Mouse (Mus musculus) inflammation-experienced regulatory T-cells (primary cell): ENCODE data around the gene Eef1e1. TPM values are rescaled to one million over a fixed set of nuclear protein-coding genes. Genes with fewer than 3 reads are reported as not detected.

Experiments
- polyA plus RNA-seq, 2 experiments: library from polyadenylated mRNA; unstranded; fragments of 100-300 nt; shearing (Covaris generic); gene quantifications; one replicate each; pipeline ENCODE4 v1.2.1; 2017

The Eef1e1 gene
- polyA plus RNA-seq = 10 to 100 TPM; 26.2 to 35.4 TPM

GRCm38 (mm10) chr13:38658528-38659280, at the start of gene Eef1e1:
Eef1e1 (minus strand) TSS chr13:38659058.

GRCm38 (mm10) chr13:38634800-38635269, 24.0 kb downstream of the Eef1e1 start, which contains the start of gene Bloc1s5:
Bloc1s5 (minus strand) TSS chr13:38635109.

Other genes starting within 250 kb of the Eef1e1 start
- 10 to 100 TPM; 68.6 to 92.4 TPM for gene Txndc5, start 130.2 kb downstream of the Eef1e1 start, polyA plus RNA-seq
- 10 to 100 TPM; 11.0 to 12.3 TPM for gene Bloc1s5, start 23.9 kb downstream of the Eef1e1 start, polyA plus RNA-seq